ENCODE assay signal across 26 mouse cellular contexts in genomic region chr10:82744296-82744695, GRCm38 (mm10). TPM values are rescaled to one million over a fixed set of nuclear protein-coding genes. Genes with fewer than 3 reads are reported as not detected.
DNase-seq lines count a peak whose midpoint lies in the region; ATAC-seq and TF ChIP-seq lines count a peak whose summit lies in the region.
"Had no signal": no experiment of that assay in that cellular context is flagged by ENCODE, and none has a peak within 500 bp of the region (broad histone marks: within the 10 kb centered on the region; RNA-seq: fewer than 3 reads in every experiment).

No protein-coding gene starts in this region.

- peak; percentile 29 for DNase-seq in forebrain, postnatal 0 days
- DNase-seq in layer of hippocampus, adult 2 months (ENCODE audit: low spot score in 2 of 2), result no peak
- DNase-seq in layer of hippocampus, postnatal 10 days (ENCODE audit: low spot score in 2 of 2), result no peak
- DNase-seq in brain, adult 2 months (ENCODE audit: low read depth, low spot score), result peak; percentile 41
- no peak for DNase-seq in MN1 (ENCODE audit: low spot score)
- DNase-seq: adrenal gland, adult 2 months; adrenal gland, postnatal 14 days; B cell, adult 2 months; cerebellum, adult 11-12 months; cerebellum, adult 9-10 months; cerebellum, postnatal 14 days; gastrocnemius, postnatal 10 days; gastrocnemius, postnatal 36 days; heart, adult 18-20 months; heart, postnatal 14 days; heart, postnatal 4 days had no signal

- H3K79me2 ChIP-seq in myocyte (ENCODE audit: control insufficient read depth, insufficient read depth), result no peaks in the 10 kb centered on the region

- no peaks in the 10 kb centered on the region for H3K9me3 ChIP-seq in forebrain, postnatal 0 days (ENCODE audit: low read length)
- no peaks in the 10 kb centered on the region for H3K9me3 ChIP-seq in forebrain, embryonic 12.5 days
- H3K9me3 ChIP-seq: forebrain, embryonic 15.5 days; G1E; heart, embryonic 13.5 days had no signal

- H3K4me1 ChIP-seq in forebrain, postnatal 0 days (ENCODE audit: insufficient read depth), result no peaks in the 10 kb centered on the region
- H3K4me1 ChIP-seq in forebrain, embryonic 12.5 days, result no peaks in the 10 kb centered on the region
- H3K4me1 ChIP-seq: forebrain, embryonic 15.5 days; heart, embryonic 13.5 days had no signal

- no peak for TF ChIP-seq POLR2A in myocyte (IDR thresholded peaks at IDR 0.05; ENCODE audit: insufficient read length, low read depth)

- H3K36me3 ChIP-seq in forebrain, postnatal 0 days (ENCODE audit: insufficient read depth), result peaks cover 37% of the 10 kb centered on the region
- H3K36me3 ChIP-seq in forebrain, embryonic 12.5 days (replicated peaks), result peaks cover 61% of the 10 kb centered on the region
- peaks cover 39% of the 10 kb centered on the region for H3K36me3 ChIP-seq in myocyte (ENCODE audit: control insufficient read depth, insufficient read depth)

- 0 out of 2 replicates have a peak overlapping the region, but pooled peaks have one; percentile 9 for H3K27ac ChIP-seq in forebrain, postnatal 0 days (ENCODE audit: low read depth, low read length)
- no peak overlapping the region for H3K27ac ChIP-seq in forebrain, embryonic 12.5 days
- H3K27ac ChIP-seq in layer of hippocampus, adult 2 months, result peak overlapping the region; percentile 36; the same call in 1 of the 2 replicates
- H3K27ac ChIP-seq: forebrain, embryonic 15.5 days; heart, embryonic 13.5 days; hindbrain, embryonic 14.5 days; hindbrain, postnatal 0 days had no signal

- H3K9ac ChIP-seq in forebrain, postnatal 0 days, result no peak overlapping the region
- no peak overlapping the region for H3K9ac ChIP-seq in forebrain, embryonic 12.5 days
- H3K9ac ChIP-seq: forebrain, embryonic 15.5 days; heart, embryonic 13.5 days; hindbrain, embryonic 14.5 days had no signal

- no peak overlapping the region for H3K4me3 ChIP-seq in forebrain, postnatal 0 days (ENCODE audit: low read depth, low read length)
- no peak overlapping the region for H3K4me3 ChIP-seq in forebrain, embryonic 12.5 days (replicated peaks)
- H3K4me3 ChIP-seq in layer of hippocampus, adult 2 months, result no peak overlapping the region
- H3K4me3 ChIP-seq in myocyte, result no peak overlapping the region
- H3K4me3 ChIP-seq: forebrain, embryonic 15.5 days; heart, embryonic 13.5 days had no signal

- no peak overlapping the region for H3K4me2 ChIP-seq in forebrain, postnatal 0 days (ENCODE audit: low read depth)
- no peak overlapping the region for H3K4me2 ChIP-seq in forebrain, embryonic 12.5 days
- H3K4me2 ChIP-seq in myocyte (ENCODE audit: low read depth), result no peak overlapping the region
- H3K4me2 ChIP-seq: forebrain, embryonic 15.5 days; heart, embryonic 13.5 days; hindbrain, embryonic 14.5 days had no signal

- ATAC-seq in forebrain, postnatal 0 days, result peak; percentile 81
- ATAC-seq in forebrain, embryonic 12.5 days (ENCODE audit: low FRiP score), result no peak
- ATAC-seq: forebrain, embryonic 15.5 days; hindbrain, postnatal 0 days; inflammation-experienced regulatory T-cells, adult 6 months; intestine, embryonic 16.5 days had no signal

- H3K27me3 ChIP-seq in forebrain, postnatal 0 days (ENCODE audit: insufficient read depth, low read length), result no peaks in the 10 kb centered on the region
- no peaks in the 10 kb centered on the region for H3K27me3 ChIP-seq in forebrain, embryonic 12.5 days
- H3K27me3 ChIP-seq in myocyte (ENCODE audit: control insufficient read depth, insufficient read depth, insufficient read length), result no peaks in the 10 kb centered on the region
- H3K27me3 ChIP-seq: CH12.LX; forebrain, embryonic 15.5 days; heart, embryonic 13.5 days had no signal

- no peak overlapping the region for H3ac ChIP-seq in myocyte (ENCODE audit: control insufficient read depth, insufficient read length)

- TF ChIP-seq CTCF in forebrain, postnatal 0 days (IDR thresholded peaks at IDR 0.05; ENCODE audit: low read depth), result no peak
- 0 out of 2 replicates have a peak, but pooled peaks have one; percentile 14 for TF ChIP-seq CTCF in layer of hippocampus, adult 2 months (conservative IDR thresholded peaks at IDR 0.05)

- 66% methylated on average over 6 of the region's 6 CpGs for WGBS in forebrain, postnatal 0 days
- WGBS in forebrain, embryonic 12.5 days, result 89% methylated on average over 6 of the region's 6 CpGs

TF ChIP-seq in myocyte, 11 proteins besides CTCF, POLR2A, EP300 and RAD21:
- TF ChIP-seq MYOG (IDR thresholded peaks at IDR 0.05; ENCODE audit: control insufficient read depth in 1 of 3, insufficient read depth in 1 of 3, insufficient read length in 2 of 3, low read depth in 2 of 3) (no peak), POLR2AphosphoS2 (IDR thresholded peaks at IDR 0.05; ENCODE audit: insufficient read length, low read depth) (peak; percentile 19), E2F4 (IDR thresholded peaks at IDR 0.05; ENCODE audit: insufficient read depth) (no peak), TCF3 (IDR thresholded peaks at IDR 0.05; ENCODE audit: insufficient read length, low read depth) (no peak), CEBPB (IDR thresholded peaks at IDR 0.05; ENCODE audit: insufficient read depth, poor library complexity, severe bottlenecking) (no peak)

RNA-seq across cellular contexts. Expression of gene Nfyb, which starts 19.6 kb away (rescaled TPM):
- total RNA-seq in forebrain, postnatal 0 days (2014; rRNA removed), result 69.2 and 78.1 TPM in 2 replicates
- 32.4 and 34.2 TPM in 2 replicates for polyA plus RNA-seq in forebrain, postnatal 0 days (2015; fragmentation: Nextera tagmentation; extraction: Ambion mirVana)
- polyA plus RNA-seq in forebrain, embryonic 12.5 days (2016; fragmentation: Nextera tagmentation; extraction: Ambion mirVana), result 68.7 and 72.8 TPM in 2 replicates
- 10 to 100 TPM; 67.7 to 67.8 TPM for total RNA-seq in layer of hippocampus, adult 2 months (2021)
- 10 to 100 TPM; 64.2 to 68.3 TPM for total RNA-seq in layer of hippocampus, postnatal 10 days (2021)
- polyA plus RNA-seq in myocyte (2012; fragmentation: generic; extraction: Trizol), result 7.4 TPM

RNA-seq across cellular contexts. Expression of gene Hcfc2, which starts 48.3 kb away (rescaled TPM):
- total RNA-seq in forebrain, postnatal 0 days (2014; rRNA removed), result 31.2 and 31.5 TPM in 2 replicates
- 21.5 and 31.1 TPM in 2 replicates for polyA plus RNA-seq in forebrain, postnatal 0 days (2015; fragmentation: Nextera tagmentation; extraction: Ambion mirVana)
- polyA plus RNA-seq in forebrain, embryonic 12.5 days (2016; fragmentation: Nextera tagmentation; extraction: Ambion mirVana), result 46.9 and 50.0 TPM in 2 replicates
- 10 to 100 TPM; 46.7 to 51.5 TPM for total RNA-seq in layer of hippocampus, adult 2 months (2021)
- total RNA-seq in layer of hippocampus, postnatal 10 days (2021), result 10 to 100 TPM; 41.8 to 42.0 TPM
- 13.0 TPM for polyA plus RNA-seq in myocyte (2012; fragmentation: generic; extraction: Trizol)

RNA-seq across cellular contexts. Expression of gene Glt8d2, which starts 53.8 kb away (rescaled TPM):
- 1.9 and 3.0 TPM in 2 replicates for total RNA-seq in forebrain, postnatal 0 days (2014; rRNA removed)
- 1.9 and 2.4 TPM in 2 replicates for polyA plus RNA-seq in forebrain, postnatal 0 days (2015; fragmentation: Nextera tagmentation; extraction: Ambion mirVana)
- polyA plus RNA-seq in forebrain, embryonic 12.5 days (2016; fragmentation: Nextera tagmentation; extraction: Ambion mirVana), result 2.8 and 2.9 TPM in 2 replicates
- total RNA-seq in layer of hippocampus, adult 2 months (2021), result 10 to 100 TPM; 17.9 to 18.6 TPM
- total RNA-seq in layer of hippocampus, postnatal 10 days (2021), result 1 to 10 TPM; 5.6 to 6.1 TPM
- polyA plus RNA-seq in myocyte (2012; fragmentation: generic; extraction: Trizol), result 2.8 TPM
- total RNA-seq: CH12.LX had no signal
- polyA plus RNA-seq: G1E had no signal

Comparison
In these comparisons a context has a peak if more than half of its experiments do, and no peak if none do; other contexts are left out.
1. DNase-seq: peak in forebrain, postnatal 0 days (single experiment) and brain, adult 2 months (single experiment); none in layer of hippocampus, adult 2 months (0 of 2), layer of hippocampus, postnatal 10 days (0 of 2) and MN1 (single experiment).